Mouse (Mus musculus): ENCODE results near the gene Cgas. TPM values are rescaled to one million over a fixed set of nuclear protein-coding genes. Genes with fewer than 3 reads are reported as not detected.

Gene Cgas
- polyA plus RNA-seq, 1 experiment from 2014 or later, result 0.69 TPM

- H3K36me3 ChIP-seq (replicated peaks), result peaks cover 11% of the 10 kb centered on the region
- H3K4me1 ChIP-seq, result peaks cover 15% of the 10 kb centered on the region
- H3K9me3 ChIP-seq, result no peaks in the 10 kb centered on the region
- H3K9ac ChIP-seq, result peak within 1 kb of the TSS; percentile 88
- peak within 1 kb of the TSS; percentile 99 for H3K4me3 ChIP-seq (replicated peaks)
- H3K4me2 ChIP-seq, result peak within 1 kb of the TSS; percentile 66
- WGBS, result under 1% methylated on average over 84 of the region's 96 CpGs
- peak within 1 kb of the TSS; percentile 89 for H3K27ac ChIP-seq
- H3K27me3 ChIP-seq, result peaks cover 32% of the 10 kb centered on the region
- peak; percentile 96 for ATAC-seq (ENCODE audit: low FRiP score)
Observed at GRCm38 (mm10) chr9:78447973-78448873, 5.2 kb upstream of the Cgas start, which contains the start of the genes Mto1 and Gm17324. Gene Mto1, plus strand, starts transcription at chr9:78448208. Gene Gm17324, minus strand, starts transcription at chr9:78448786.

DNA sequence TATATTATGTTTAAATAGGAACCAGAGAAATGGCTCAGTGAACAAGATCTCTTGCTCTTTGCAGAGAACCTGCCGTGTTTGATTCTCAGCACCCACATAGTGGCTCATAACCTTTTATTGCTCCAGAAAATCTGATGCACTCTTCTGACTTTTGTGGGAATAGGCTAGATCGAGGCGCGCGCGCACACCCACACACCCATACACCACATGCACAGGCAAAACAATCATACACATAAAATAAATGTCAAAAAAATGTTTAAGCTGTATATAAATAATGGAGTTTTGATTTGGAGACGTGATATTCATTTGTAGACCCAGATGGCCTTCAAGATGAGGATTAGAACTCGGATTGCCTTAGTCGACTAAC lies 4.6 kb upstream of the Cgas start:
- Histone ChIP-seq H3K27ac (no peak overlapping the region), H3K4me1 (peaks cover 21% of the 10 kb centered on the region)
- 30% methylated on average over 9 of the region's 9 CpGs for WGBS

GRCm38 (mm10) chr9:78442237-78442578 lies 829 bp downstream of the Cgas start:
- no peak; the same call in 1 of the 2 replicates for ATAC-seq (ENCODE audit: low FRiP score)
- peak overlapping the region; percentile 47; the same call in 1 of the 2 replicates for H3K9ac ChIP-seq
- 4% methylated on average over 9 of the region's 9 CpGs for WGBS

More for the DNA sequence above, 4.6 kb upstream of the Cgas start:
- H3K9me3 ChIP-seq, result no peaks in the 10 kb centered on the region
- peaks cover 38% of the 10 kb centered on the region for H3K27me3 ChIP-seq
- H3K9ac ChIP-seq, result peak overlapping the region; percentile 88
- ATAC-seq (ENCODE audit: low FRiP score), result peak; percentile 59
- peak overlapping the region; percentile 99 for H3K4me3 ChIP-seq (replicated peaks)
- peak overlapping the region; percentile 66 for H3K4me2 ChIP-seq
- H3K36me3 ChIP-seq (replicated peaks), result peaks cover 9% of the 10 kb centered on the region

GRCm38 (mm10) chr9:78439426-78439825 lies 3.6 kb downstream of the Cgas start:
- Histone ChIP-seq H3K4me1 (peaks cover 10% of the 10 kb centered on the region), H3K4me3 (replicated peaks) (no peak overlapping the region), H3K36me3 (replicated peaks) (no peaks in the 10 kb centered on the region), H3K9ac (no peak overlapping the region), H3K27ac (no peak overlapping the region), H3K4me2 (no peak overlapping the region), H3K9me3 (no peaks in the 10 kb centered on the region), H3K27me3 (peaks cover 46% of the 10 kb centered on the region)
- 68% methylated on average over 5 of the region's 5 CpGs for WGBS
- ATAC-seq (ENCODE audit: low FRiP score), result no peak

More at GRCm38 (mm10) chr9:78442237-78442578, 829 bp downstream of the Cgas start:
- Histone ChIP-seq H3K36me3 (replicated peaks) (no peaks in the 10 kb centered on the region), H3K27ac (no peak overlapping the region), H3K9me3 (no peaks in the 10 kb centered on the region), H3K27me3 (peaks cover 66% of the 10 kb centered on the region), H3K4me2 (peak overlapping the region; percentile 62), H3K4me1 (peaks cover 10% of the 10 kb centered on the region), H3K4me3 (replicated peaks) (peak overlapping the region; percentile 44)

DNA sequence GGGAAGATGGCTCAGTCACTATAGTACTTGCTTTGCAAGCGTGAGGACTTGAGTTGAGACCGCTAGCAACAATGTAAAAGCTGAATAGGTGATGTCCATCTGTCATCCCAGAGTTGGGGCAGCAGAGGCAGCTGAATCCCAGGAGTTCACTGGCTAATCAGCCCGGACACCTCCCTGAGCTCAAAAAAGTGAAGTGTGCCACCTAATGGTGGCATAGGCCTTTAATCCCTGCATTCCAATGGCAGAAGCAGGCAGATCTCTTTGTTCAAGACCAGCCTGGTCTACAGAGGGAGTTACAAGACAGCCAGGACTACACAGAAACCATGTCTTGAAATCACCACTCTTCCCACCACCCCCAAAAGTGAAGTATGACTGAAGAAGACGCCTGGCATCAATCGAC lies 10.6 kb downstream of the Cgas start:
- Histone ChIP-seq H3K9ac (no peak overlapping the region), H3K36me3 (replicated peaks) (no peaks in the 10 kb centered on the region), H3K4me3 (replicated peaks) (no peak overlapping the region), H3K9me3 (no peaks in the 10 kb centered on the region), H3K27ac (no peak overlapping the region), H3K27me3 (0 out of 2 replicates have a peak, but pooled peaks cover 6% of the 10 kb centered on the region), H3K4me2 (no peak overlapping the region), H3K4me1 (0 out of 2 replicates have a peak, but pooled peaks cover 3% of the 10 kb centered on the region)
- ATAC-seq (ENCODE audit: low FRiP score), result no peak
- 85% methylated on average over 5 of the region's 5 CpGs for WGBS

DNA sequence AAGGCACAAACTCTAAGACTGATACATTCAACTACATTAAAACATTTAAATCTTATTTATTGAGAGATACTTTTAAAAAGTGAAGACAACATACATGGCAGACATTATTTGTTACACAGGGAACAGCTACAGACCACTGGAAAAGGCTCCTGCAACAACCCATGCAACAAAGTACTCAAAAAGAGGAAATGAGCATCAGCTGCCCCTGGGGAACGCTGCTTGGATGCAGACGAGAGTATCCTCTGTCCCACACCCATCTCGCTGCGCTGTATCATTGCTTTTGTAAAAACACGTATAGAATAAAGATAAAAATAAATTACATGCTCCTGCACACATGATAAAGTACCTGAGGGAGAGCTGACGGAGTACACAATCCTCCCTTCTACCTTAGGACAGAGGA lies 12.6 kb downstream of the Cgas start:
- Histone ChIP-seq H3K9me3 (no peaks in the 10 kb centered on the region), H3K27ac (no peak overlapping the region), H3K36me3 (replicated peaks) (no peaks in the 10 kb centered on the region), H3K9ac (no peak overlapping the region), H3K4me2 (no peak overlapping the region), H3K4me3 (replicated peaks) (no peak overlapping the region), H3K27me3 (0 out of 2 replicates have a peak, but pooled peaks cover 6% of the 10 kb centered on the region), H3K4me1 (0 out of 2 replicates have a peak, but pooled peaks cover 5% of the 10 kb centered on the region)
- WGBS, result 84% methylated on average over 6 of the region's 6 CpGs
- ATAC-seq (ENCODE audit: low FRiP score), result no peak

DNA sequence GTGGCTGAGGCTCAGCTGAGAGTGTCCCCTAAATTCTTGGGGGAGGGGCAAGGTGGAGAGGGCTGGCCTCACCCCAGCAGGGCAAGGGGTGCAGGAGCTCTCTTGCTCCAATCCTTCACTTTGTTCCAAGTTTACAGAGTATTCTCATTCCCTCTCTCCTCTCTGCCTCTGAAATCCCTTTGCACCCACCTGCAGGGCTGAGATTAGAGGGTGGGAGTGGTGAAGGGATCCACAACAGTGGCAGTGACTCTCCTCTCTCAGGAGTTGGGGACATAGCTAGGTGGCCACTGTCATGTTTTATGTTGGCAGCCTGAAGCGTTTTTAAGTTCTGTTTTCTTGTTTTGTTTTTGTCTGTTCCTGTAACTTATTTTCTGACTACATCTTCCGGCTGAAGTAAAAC lies 13.5 kb downstream of the Cgas start:
- Histone ChIP-seq H3K36me3 (replicated peaks) (no peaks in the 10 kb centered on the region), H3K9ac (no peak overlapping the region), H3K4me1 (0 out of 2 replicates have a peak, but pooled peaks cover 5% of the 10 kb centered on the region), H3K4me2 (no peak overlapping the region), H3K4me3 (replicated peaks) (no peak overlapping the region), H3K9me3 (no peaks in the 10 kb centered on the region), H3K27ac (no peak overlapping the region), H3K27me3 (0 out of 2 replicates have a peak, but pooled peaks cover 6% of the 10 kb centered on the region)
- 57% methylated on average over 2 of the region's 2 CpGs for WGBS
- no peak for ATAC-seq (ENCODE audit: low FRiP score)

DNA sequence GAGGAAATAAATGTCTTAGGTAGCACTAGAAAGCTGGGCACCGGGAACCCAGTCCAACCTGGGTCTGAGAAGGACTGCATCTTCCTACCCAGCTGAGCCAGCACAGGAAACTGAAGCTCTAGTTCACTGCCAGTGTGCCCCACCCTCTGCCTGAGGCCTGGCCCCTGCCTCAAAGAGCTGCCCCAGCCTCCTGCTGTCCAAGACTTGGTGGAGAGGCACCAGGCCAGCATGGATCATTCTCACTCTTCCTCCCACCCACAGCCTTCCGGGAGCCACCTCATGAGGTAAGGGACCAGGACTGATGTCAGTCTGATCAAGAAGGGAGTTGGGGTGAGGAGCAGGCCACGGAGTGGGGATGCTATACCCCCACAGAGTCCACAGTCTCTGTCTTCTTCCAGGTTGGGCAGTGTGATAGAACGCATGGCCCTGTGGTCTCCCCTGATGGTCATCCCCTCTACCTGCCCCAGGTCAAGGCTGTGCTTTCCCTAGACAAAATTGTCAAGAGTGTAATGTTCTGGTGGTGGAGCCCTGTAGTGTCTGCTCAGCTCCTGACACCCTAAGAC lies 14.1 kb downstream of the Cgas start:
- no peak for ATAC-seq (ENCODE audit: low FRiP score)

GRCm38 (mm10) chr9:78428185-78428584 lies 14.9 kb downstream of the Cgas start:
- Histone ChIP-seq H3K4me2 (no peak overlapping the region), H3K4me1 (0 out of 2 replicates have a peak, but pooled peaks cover 5% of the 10 kb centered on the region), H3K27me3 (0 out of 2 replicates have a peak, but pooled peaks cover 6% of the 10 kb centered on the region), H3K4me3 (replicated peaks) (no peak overlapping the region), H3K27ac (no peak overlapping the region), H3K9ac (no peak overlapping the region), H3K36me3 (replicated peaks) (no peaks in the 10 kb centered on the region), H3K9me3 (no peaks in the 10 kb centered on the region)
- no peak for ATAC-seq (ENCODE audit: low FRiP score)
- 77% methylated on average over 6 of the region's 6 CpGs for WGBS

More for the DNA sequence above, 14.1 kb downstream of the Cgas start:
- Histone ChIP-seq H3K4me3 (replicated peaks) (no peak overlapping the region), H3K4me1 (0 out of 2 replicates have a peak, but pooled peaks cover 5% of the 10 kb centered on the region), H3K36me3 (replicated peaks) (no peaks in the 10 kb centered on the region), H3K27ac (no peak overlapping the region), H3K9ac (no peak overlapping the region), H3K9me3 (no peaks in the 10 kb centered on the region), H3K27me3 (0 out of 2 replicates have a peak, but pooled peaks cover 6% of the 10 kb centered on the region), H3K4me2 (no peak overlapping the region)
- WGBS, result 82% methylated on average over 4 of the region's 4 CpGs

- ATAC-seq (ENCODE audit: low FRiP score), result no peak
- H3K4me2 ChIP-seq, result peak overlapping the region; percentile 56
- H3K9ac ChIP-seq, result peak overlapping the region; percentile 25; the same call in 1 of the 2 replicates
- H3K36me3 ChIP-seq (replicated peaks), result no peaks in the 10 kb centered on the region
- 40% methylated on average over 26 of the region's 27 CpGs for WGBS
- H3K4me1 ChIP-seq, result 0 out of 2 replicates have a peak, but pooled peaks cover 5% of the 10 kb centered on the region
- H3K4me3 ChIP-seq (replicated peaks), result peak overlapping the region; percentile 30
- no peak overlapping the region for H3K27ac ChIP-seq
- 0 out of 2 replicates have a peak, but pooled peaks cover 6% of the 10 kb centered on the region for H3K27me3 ChIP-seq
- no peaks in the 10 kb centered on the region for H3K9me3 ChIP-seq
Observed at GRCm38 (mm10) chr9:78427362-78427781, 15.7 kb downstream of the Cgas start.

GRCm38 (mm10) chr9:78401596-78401995 lies 41.4 kb downstream of the Cgas start:
- Histone ChIP-seq H3K27me3 (peaks cover 14% of the 10 kb centered on the region), H3K4me1 (no peaks in the 10 kb centered on the region), H3K4me3 (replicated peaks) (no peak overlapping the region), H3K36me3 (replicated peaks) (no peaks in the 10 kb centered on the region), H3K27ac (no peak overlapping the region), H3K4me2 (no peak overlapping the region), H3K9ac (no peak overlapping the region), H3K9me3 (no peaks in the 10 kb centered on the region)
- WGBS, result 87% methylated on average over 7 of the region's 7 CpGs
- ATAC-seq (ENCODE audit: low FRiP score), result no peak

DNA sequence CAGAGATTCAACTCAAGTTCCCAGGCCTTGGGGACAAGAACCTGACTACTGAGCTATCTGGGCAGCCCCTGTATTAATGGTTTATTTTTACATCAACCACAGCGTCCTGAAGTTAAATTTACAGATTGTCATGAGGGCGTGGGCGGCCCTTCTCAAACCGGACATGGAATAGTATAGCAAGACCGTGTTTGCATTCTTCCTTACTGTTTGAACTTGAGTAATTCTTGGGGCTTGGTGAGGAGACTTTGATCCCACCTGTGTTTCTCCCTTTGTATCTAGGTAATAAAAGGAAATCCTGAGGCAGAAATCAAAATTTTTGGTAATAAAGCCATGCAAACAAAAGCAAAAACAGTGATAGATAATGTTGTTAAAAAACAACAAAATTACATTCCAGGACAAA lies 42.5 kb downstream of the Cgas start:
- Histone ChIP-seq H3K36me3 (replicated peaks) (no peaks in the 10 kb centered on the region), H3K4me2 (no peak overlapping the region), H3K4me3 (replicated peaks) (no peak overlapping the region), H3K9ac (no peak overlapping the region), H3K4me1 (peaks cover 5% of the 10 kb centered on the region), H3K9me3 (no peaks in the 10 kb centered on the region), H3K27me3 (peaks cover 24% of the 10 kb centered on the region), H3K27ac (no peak overlapping the region)
- WGBS, result 88% methylated on average over 5 of the region's 5 CpGs
- no peak for ATAC-seq (ENCODE audit: low FRiP score)

Data from forebrain, embryonic 12.5 days (tissue).